ENCODE assay signal across 13 mouse cellular contexts in the genomic region with DNA sequence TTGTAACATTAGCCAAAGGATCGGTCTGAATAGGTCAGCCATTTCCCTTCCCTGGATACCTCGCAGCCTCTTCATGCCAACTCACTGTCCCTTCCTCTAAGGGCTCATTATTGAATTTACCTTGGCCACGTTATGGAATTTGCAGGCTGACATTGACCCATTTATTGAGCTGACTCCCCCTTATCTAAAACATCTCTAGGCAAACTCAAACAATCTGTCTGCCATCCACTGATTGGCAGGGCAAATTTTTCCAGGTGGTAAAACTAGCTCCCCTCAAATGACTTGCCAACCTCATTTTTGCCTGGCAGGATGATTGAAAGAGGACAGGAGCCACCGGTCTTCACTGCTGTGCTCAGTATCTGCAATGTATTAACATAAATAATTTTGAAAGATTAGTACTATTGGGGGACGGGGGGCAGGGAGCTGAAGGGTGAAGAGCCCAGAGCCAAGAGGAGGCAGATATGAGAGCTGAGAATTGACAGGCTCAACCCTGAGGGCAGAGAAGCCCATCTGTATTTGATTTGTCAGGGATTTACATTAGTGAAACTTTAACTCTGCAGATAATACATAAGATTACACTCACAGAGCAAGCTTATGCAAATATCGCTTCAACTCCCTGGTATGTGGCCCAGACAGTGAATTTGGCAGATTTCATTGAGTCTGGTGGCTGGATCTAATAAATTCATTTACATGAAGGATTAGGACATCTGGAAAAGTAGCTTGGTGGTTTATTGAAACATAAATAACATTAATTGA.
DNase-seq lines count a peak whose midpoint lies in the region; ATAC-seq and TF ChIP-seq lines count a peak whose summit lies in the region.
"Had no signal": no experiment of that assay in that cellular context is flagged by ENCODE, and none has a peak within 500 bp of the region (broad histone marks: within the 10 kb centered on the region; RNA-seq: fewer than 3 reads in every experiment).

No protein-coding gene starts in this region.

- no peak for ATAC-seq in cerebellum, adult (ENCODE audit: insufficient number of reproducible peaks, low FRiP score, low TSS enrichment)
- ATAC-seq in liver, embryonic 16.5 days (ENCODE audit: low read depth): peak; percentile 69
- ATAC-seq in liver, embryonic 12.5 days: no peak
- ATAC-seq in stomach, embryonic 15.5 days (ENCODE audit: insufficient read depth, low FRiP score, low read depth): peak; percentile 39; the same call in 1 of the 2 replicates
- ATAC-seq: forebrain, embryonic 14.5 days had no signal

- 53% methylated on average over 6 of the region's 6 CpGs for WGBS in liver, embryonic 16.5 days (ENCODE audit: insufficient replicate concordance)
- WGBS in liver, embryonic 12.5 days (ENCODE audit: insufficient replicate concordance): 53% methylated on average over 6 of the region's 6 CpGs
- WGBS in limb, embryonic 10.5 days: 20% methylated on average over 6 of the region's 6 CpGs
- WGBS in stomach, embryonic 15.5 days: 34% methylated on average over 6 of the region's 6 CpGs
- WGBS in heart, adult 2 months: 65% methylated on average over 6 of the region's 6 CpGs

- no peaks in the 10 kb centered on the region for H3K9me3 ChIP-seq in liver, embryonic 16.5 days (replicated peaks; ENCODE audit: control insufficient read depth, low read length)
- no peaks in the 10 kb centered on the region for H3K9me3 ChIP-seq in liver, embryonic 12.5 days (replicated peaks)
- H3K9me3 ChIP-seq in limb, embryonic 10.5 days (replicated peaks): no peaks in the 10 kb centered on the region
- no peaks in the 10 kb centered on the region for H3K9me3 ChIP-seq in stomach, embryonic 15.5 days

- no peaks in the 10 kb centered on the region for H3K27me3 ChIP-seq in liver, embryonic 16.5 days (ENCODE audit: control insufficient read depth, insufficient read depth, low read depth, low read length)
- no peaks in the 10 kb centered on the region for H3K27me3 ChIP-seq in liver, embryonic 12.5 days (replicated peaks)
- no peaks in the 10 kb centered on the region for H3K27me3 ChIP-seq in limb, embryonic 10.5 days (ENCODE audit: low read depth, poor library complexity, severe bottlenecking)
- no peaks in the 10 kb centered on the region for H3K27me3 ChIP-seq in stomach, embryonic 15.5 days (replicated peaks)
- no peaks in the 10 kb centered on the region for H3K27me3 ChIP-seq in heart, adult 2 months (ENCODE audit: control insufficient read depth, insufficient read depth, low read length)

- H3K36me3 ChIP-seq in liver, embryonic 16.5 days (ENCODE audit: control insufficient read depth, insufficient read depth): no peaks in the 10 kb centered on the region
- H3K36me3 ChIP-seq in liver, embryonic 12.5 days: no peaks in the 10 kb centered on the region
- no peaks in the 10 kb centered on the region for H3K36me3 ChIP-seq in limb, embryonic 10.5 days
- H3K36me3 ChIP-seq in stomach, embryonic 15.5 days: no peaks in the 10 kb centered on the region
- no peaks in the 10 kb centered on the region for H3K36me3 ChIP-seq in heart, adult 2 months (ENCODE audit: control insufficient read depth, insufficient read depth, low read length)

- TF ChIP-seq CTCF in heart, adult 2 months (IDR thresholded peaks at IDR 0.05): no peak

- no peak for TF ChIP-seq POLR2A in heart, adult 2 months (IDR thresholded peaks at IDR 0.05; ENCODE audit: insufficient read depth, low read depth, low read length)

- DNase-seq in cerebellum, postnatal 10 days: peak; percentile 33 to 42
- peak; percentile 61 for DNase-seq in limb, embryonic 10.5 days (ENCODE audit: low spot score)
- DNase-seq in heart, adult 2 months: no peak
- DNase-seq in gastrocnemius, postnatal 14 days: no peak
- DNase-seq: cerebellum, postnatal 36 days; layer of hippocampus, postnatal 36 days; lung, postnatal 10 days had no signal

- no peak overlapping the region for H3K27ac ChIP-seq in liver, embryonic 16.5 days (ENCODE audit: low read length)
- H3K27ac ChIP-seq in liver, embryonic 12.5 days: no peak overlapping the region
- H3K27ac ChIP-seq in limb, embryonic 10.5 days: peak overlapping the region; percentile 82
- no peak overlapping the region for H3K27ac ChIP-seq in stomach, embryonic 15.5 days
- H3K27ac ChIP-seq in heart, adult 2 months: no peak overlapping the region
- H3K27ac ChIP-seq: kidney, postnatal 0 days had no signal

- TF ChIP-seq EP300 in heart, adult 2 months (IDR thresholded peaks at IDR 0.05; ENCODE audit: insufficient read depth, low read depth, low read length): no peak

- H3K4me1 ChIP-seq in liver, embryonic 16.5 days (ENCODE audit: control insufficient read depth, low read depth, low read length): no peaks in the 10 kb centered on the region
- no peaks in the 10 kb centered on the region for H3K4me1 ChIP-seq in liver, embryonic 12.5 days
- peaks cover 34% of the 10 kb centered on the region for H3K4me1 ChIP-seq in limb, embryonic 10.5 days
- H3K4me1 ChIP-seq in stomach, embryonic 15.5 days: peaks cover 10% of the 10 kb centered on the region; the same call in 1 of the 2 replicates
- no peaks in the 10 kb centered on the region for H3K4me1 ChIP-seq in heart, adult 2 months (ENCODE audit: control insufficient read depth, insufficient read depth, low read length)

- H3K9ac ChIP-seq in liver, embryonic 16.5 days (ENCODE audit: low read depth, low read length): no peak overlapping the region
- H3K9ac ChIP-seq in liver, embryonic 12.5 days: no peak overlapping the region
- H3K9ac ChIP-seq in stomach, embryonic 15.5 days: no peak overlapping the region
- H3K9ac ChIP-seq in heart, adult 2 months (ENCODE audit: low read depth, low read length): no peak overlapping the region

- no peak overlapping the region for H3K4me2 ChIP-seq in liver, embryonic 16.5 days (ENCODE audit: low read depth, low read length)
- no peak overlapping the region for H3K4me2 ChIP-seq in liver, embryonic 12.5 days
- H3K4me2 ChIP-seq in stomach, embryonic 15.5 days: no peak overlapping the region

- H3K4me3 ChIP-seq in liver, embryonic 16.5 days (ENCODE audit: low read depth, low read length): no peak overlapping the region
- no peak overlapping the region for H3K4me3 ChIP-seq in liver, embryonic 12.5 days
- H3K4me3 ChIP-seq in limb, embryonic 10.5 days: peak overlapping the region; percentile 31
- no peak overlapping the region for H3K4me3 ChIP-seq in stomach, embryonic 15.5 days (replicated peaks)
- H3K4me3 ChIP-seq in heart, adult 2 months: no peak overlapping the region

- intact Hi-C loops in heart, adult 2 months (cut with DNase I): no loop called here
- intact Hi-C loops in gastrocnemius, postnatal 14 days (cut with DNase I; ENCODE audit: low total_unique reads): no loop called here

- H3K79me2 ChIP-seq in heart, adult 2 months (replicated peaks; ENCODE audit: control insufficient read depth, insufficient read depth, low read length): no peaks in the 10 kb centered on the region

Comparison
In these comparisons a context has a peak if more than half of its experiments do, and no peak if none do; other contexts are left out.
1. ATAC-seq: peak in liver, embryonic 16.5 days (single experiment) and stomach, embryonic 15.5 days (single experiment); none in cerebellum, adult (single experiment) and liver, embryonic 12.5 days (single experiment).
2. DNase-seq: peak in cerebellum, postnatal 10 days (2 of 2) and limb, embryonic 10.5 days (single experiment); none in heart, adult 2 months (0 of 2) and gastrocnemius, postnatal 14 days (single experiment).